Mouse (Mus musculus) CH12.LX (cell line): Measurements from ENCODE around the gene Epb41l2. TPM values are rescaled to one million over a fixed set of nuclear protein-coding genes. Genes with fewer than 3 reads are reported as not detected.

Source experiments
- DNase-seq: peaks from one replicate; pipeline ENCODE4 v3.0.0-alpha.2; 2013; ENCODE audit errors: extremely low read depth
- H3K27ac ChIP-seq: 2 replicates; pipeline ENCODE4 v1.5.1; 2012; ENCODE audit warnings: low read depth, mild to moderate bottlenecking, control low read depth, moderate library complexity; ENCODE audit not compliant: insufficient read depth
- H3K27me3 ChIP-seq: replicated peaks from 2 replicates; pipeline ENCODE3; 2012; ENCODE audit warnings: inconsistent platforms
- H3K36me3 ChIP-seq, 2 experiments: replicated peaks in 1 of 2; 2 replicates each; pipeline versions ENCODE3 to v1.6.1; 2012; ENCODE audit warnings: inconsistent platforms in 1 of 2, low read length in 1 of 2, mild to moderate bottlenecking in 1 of 2, mixed read lengths in 1 of 2, moderate library complexity in 1 of 2; ENCODE audit not compliant: control insufficient read depth in 1 of 2, insufficient read depth in 1 of 2
- H3K4me1 ChIP-seq, 2 experiments: 2 replicates each; pipeline ENCODE4 v1.6.1; 2012; ENCODE audit warnings: inconsistent platforms in 1 of 2, moderate library complexity in 1 of 2; ENCODE audit not compliant: insufficient read depth in 2 of 2, control insufficient read depth in 1 of 2
- H3K4me2 ChIP-seq: 2 replicates; pipeline ENCODE4 v1.6.1; 2012; ENCODE audit warnings: low read depth, mild to moderate bottlenecking, control low read depth; ENCODE audit not compliant: poor library complexity, insufficient read depth, severe bottlenecking
- H3K4me3 ChIP-seq, 3 experiments: fragments of 150-350 bp in 1 of 3; sonication (generic) in 1 of 3; replicated peaks in 1 of 3; 2 replicates each; pipeline versions ENCODE3 to v1.5.1; 2011 to 2012; ENCODE audit warnings: low read depth in 2 of 3, low read length in 2 of 3, mild to moderate bottlenecking in 2 of 3, moderate library complexity in 2 of 3, control low read depth in 1 of 3, improper control_type of control experiment in 1 of 3, inconsistent platforms in 1 of 3, mixed read lengths in 1 of 3; ENCODE audit not compliant: poor library complexity in 1 of 3
- H3K79me2 ChIP-seq: replicated peaks from 2 replicates; pipeline ENCODE4 v1.6.1; 2012; ENCODE audit warnings: mild to moderate bottlenecking, moderate library complexity; ENCODE audit not compliant: control insufficient read depth, poor library complexity, insufficient read depth, severe bottlenecking; ENCODE audit errors: extremely low read depth
- H3K9ac ChIP-seq: 2 replicates; pipeline ENCODE4 v1.6.1; 2012; ENCODE audit warnings: low read depth, mild to moderate bottlenecking, control low read depth, moderate library complexity; ENCODE audit not compliant: insufficient read depth
- H3K9me3 ChIP-seq: replicated peaks from 2 replicates; pipeline ENCODE3; 2012; ENCODE audit warnings: low read length, inconsistent platforms, mixed read lengths
- BHLHE40 ChIP-seq: IDR thresholded peaks from 2 replicates; pipeline ENCODE4 v1.6.1; 2011; ENCODE audit warnings: mild to moderate bottlenecking, low read depth, low read length, improper control_type of control experiment
- CHD1 ChIP-seq: IDR thresholded peaks from 2 replicates; pipeline ENCODE4 v1.6.1; 2012; ENCODE audit warnings: low read depth, low read length, improper control_type of control experiment, inconsistent platforms
- E2F4 ChIP-seq: IDR thresholded peaks from 2 replicates; pipeline ENCODE4 v1.6.1; 2011; ENCODE audit warnings: low read depth, low read length, improper control_type of control experiment; ENCODE audit not compliant: insufficient replicate concordance
- EP300 ChIP-seq: IDR thresholded peaks from 2 replicates; pipeline ENCODE4 v1.6.1; 2011; ENCODE audit warnings: low read length, improper control_type of control experiment
- ETS1 ChIP-seq: conservative IDR thresholded peaks from 2 replicates; pipeline ENCODE4 v1.6.1; 2012; ENCODE audit warnings: low read depth, mild to moderate bottlenecking, inconsistent platforms, low read length, improper control_type of control experiment, moderate library complexity
- GABPA ChIP-seq: IDR thresholded peaks from 2 replicates; pipeline ENCODE4 v1.6.1; 2012; ENCODE audit warnings: low read depth, low read length, improper control_type of control experiment, inconsistent platforms; ENCODE audit not compliant: insufficient replicate concordance
- HCFC1 ChIP-seq: IDR thresholded peaks from 2 replicates; pipeline ENCODE4 v1.6.1; 2012; ENCODE audit warnings: low read depth, mild to moderate bottlenecking, inconsistent platforms, low read length, improper control_type of control experiment
- JUN ChIP-seq: IDR thresholded peaks from 2 replicates; pipeline ENCODE4 v1.6.1; 2011; ENCODE audit warnings: low read depth, mild to moderate bottlenecking, low read length, improper control_type of control experiment, moderate library complexity; ENCODE audit not compliant: insufficient read depth
- JUND ChIP-seq: conservative IDR thresholded peaks from 2 replicates; pipeline ENCODE4 v1.6.1; 2011; ENCODE audit warnings: low read depth, low read length, improper control_type of control experiment
- KAT2A ChIP-seq: IDR thresholded peaks from 2 replicates; pipeline ENCODE4 v1.6.1; 2012; ENCODE audit warnings: low read length, improper control_type of control experiment, inconsistent platforms; ENCODE audit not compliant: insufficient replicate concordance
- MAFK ChIP-seq: IDR thresholded peaks from 2 replicates; pipeline ENCODE4 v1.6.1; 2011; ENCODE audit warnings: low read length, improper control_type of control experiment; ENCODE audit not compliant: insufficient replicate concordance
- MAX ChIP-seq: IDR thresholded peaks from 2 replicates; pipeline ENCODE4 v1.6.1; 2011; ENCODE audit warnings: low read length, improper control_type of control experiment
- MAZ ChIP-seq: IDR thresholded peaks from 2 replicates; pipeline ENCODE4 v1.6.1; 2012; ENCODE audit warnings: low read depth, mild to moderate bottlenecking, inconsistent platforms, low read length, improper control_type of control experiment, moderate library complexity
- MEF2A ChIP-seq: IDR thresholded peaks from 2 replicates; pipeline ENCODE4 v1.6.1; 2014; ENCODE audit warnings: low read depth, mild to moderate bottlenecking, inconsistent platforms, low read length, improper control_type of control experiment, borderline replicate concordance
- NELFE ChIP-seq: IDR thresholded peaks from 2 replicates; pipeline ENCODE4 v1.6.1; 2011; ENCODE audit warnings: low read depth, low read length, improper control_type of control experiment
- NRF1 ChIP-seq: IDR thresholded peaks from 2 replicates; pipeline ENCODE4 v1.6.1; 2014; ENCODE audit warnings: low read depth, mild to moderate bottlenecking, inconsistent platforms, low read length, improper control_type of control experiment, moderate library complexity
- POLR2A ChIP-seq: IDR thresholded peaks from 2 replicates; pipeline ENCODE4 v1.6.1; 2011; ENCODE audit warnings: low read depth, mild to moderate bottlenecking, improper control_type of control experiment, low read length
- RAD21 ChIP-seq: IDR thresholded peaks from 2 replicates; pipeline ENCODE4 v1.6.1; 2011; ENCODE audit warnings: low read depth, mild to moderate bottlenecking, low read length, improper control_type of control experiment, moderate library complexity
- RCOR1 ChIP-seq: conservative IDR thresholded peaks from 2 replicates; pipeline ENCODE4 v1.6.1; 2012; ENCODE audit warnings: low read depth, mild to moderate bottlenecking, inconsistent platforms, low read length, improper control_type of control experiment
- SMC3 ChIP-seq: IDR thresholded peaks from 2 replicates; pipeline ENCODE4 v1.6.1; 2011; ENCODE audit warnings: low read depth, low read length, improper control_type of control experiment
- UBTF ChIP-seq: IDR thresholded peaks from 2 replicates; pipeline ENCODE4 v1.6.1; 2012; ENCODE audit warnings: low read depth, mild to moderate bottlenecking, inconsistent platforms, low read length, improper control_type of control experiment, moderate library complexity
- USF1 ChIP-seq: IDR thresholded peaks from 2 replicates; pipeline ENCODE4 v1.6.1; 2014; ENCODE audit warnings: low read depth, mild to moderate bottlenecking, inconsistent platforms, low read length, improper control_type of control experiment
- USF2 ChIP-seq: conservative IDR thresholded peaks from 2 replicates; pipeline ENCODE4 v1.6.1; 2011; ENCODE audit warnings: low read depth, low read length, improper control_type of control experiment
- ZC3H11A ChIP-seq: IDR thresholded peaks from 2 replicates; pipeline ENCODE4 v1.6.1; 2012; ENCODE audit warnings: low read depth, mild to moderate bottlenecking, inconsistent platforms, low read length, improper control_type of control experiment
- ZKSCAN1 ChIP-seq: IDR thresholded peaks from 2 replicates; pipeline ENCODE4 v1.6.1; 2012; ENCODE audit warnings: low read depth, inconsistent platforms, low read length, improper control_type of control experiment, borderline replicate concordance
- ZMIZ1 ChIP-seq: IDR thresholded peaks from 2 replicates; pipeline ENCODE4 v1.6.1; 2012; ENCODE audit warnings: low read depth, mild to moderate bottlenecking, inconsistent platforms, low read length, improper control_type of control experiment
- dilution Hi-C: fragments of 300-500 bp; cut with MboI; formaldehyde crosslinking; loops from 2 replicates; pipeline ENCODE4 v1.14.3; 2020; ENCODE audit warnings: low sequenced_read_pairs; ENCODE audit not compliant: extremely low pct_unique_long_range_greater_than_20kb, extremely low pct_ligation_motif_present
- in situ Hi-C: fragments of 300-500 bp; cut with MboI; formaldehyde crosslinking; loops from 3 replicates; pipeline ENCODE4 v1.14.3; 2019; ENCODE audit warnings: low sequenced_read_pairs, low pct_ligation_motif_present, low pct_unique_long_range_greater_than_20kb, mixed read lengths
- polyA plus RNA-seq: library from polyadenylated mRNA; unstranded; fragments of >175 nt; gene quantifications from 2 replicates; pipeline ENCODE4 v1.2.1, GENCODE M21; 2012; ENCODE audit warnings: low read depth; ENCODE audit not compliant: insufficient read length
- total RNA-seq, 2 experiments: library from RNA; depleted of rRNA; stranded (reverse); fragments of 300-350 nt in 1 of 2; fragments of >200 nt in 1 of 2; gene quantifications; 2 replicates each; pipeline ENCODE4 v1.2.3; 2012 to 2014

Gene Epb41l2
- total and polyA plus RNA-seq, 3 experiments: 24.3 to 71.2 (median 28.4) TPM

- H3K9me3 ChIP-seq: no peaks in the 10 kb centered on the region
- H3K36me3 ChIP-seq: peaks cover 0 to 25% of the 10 kb centered on the region in 2 experiments
- TF ChIP-seq RAD21 (no peak), ZMIZ1 (no peak), POLR2A (no peak), CHD1 (no peak), USF1 (no peak), MAX (no peak), GABPA (no peak), E2F4 (no peak), MAFK (no peak), ZKSCAN1 (no peak), RCOR1 (no peak), SMC3 (no peak), ETS1 (no peak), HCFC1 (no peak), NELFE (no peak), MAZ (no peak)
- H3K4me3 ChIP-seq: no peak overlapping the region
- no peak for DNase-seq
- in situ Hi-C loops: no loop called here
- dilution Hi-C loops: no loop called here
- H3K27ac ChIP-seq: no peak overlapping the region
- H3K27me3 ChIP-seq: no peaks in the 10 kb centered on the region
- no peak overlapping the region for H3K9ac ChIP-seq
- H3K79me2 ChIP-seq: no peaks in the 10 kb centered on the region
- no peak overlapping the region for H3K4me2 ChIP-seq
- peaks cover 0 to 39% of the 10 kb centered on the region in 2 experiments; a peak in 2 of 4 replicates for H3K4me1 ChIP-seq
These were observed 103.1 kb downstream of the Epb41l2 start for GRCm38 (mm10) chr10:25462669-25463068.

- dilution Hi-C loops: no loop called here
These were observed 106.9 kb downstream of the Epb41l2 start for GRCm38 (mm10) chr10:25466493-25466892.

More at GRCm38 (mm10) chr10:25466493-25466892, 106.9 kb downstream of the Epb41l2 start:
- no peak for DNase-seq
- TF ChIP-seq MEF2A (no peak), USF2 (no peak), JUN (no peak), JUND (no peak), NRF1 (no peak), MAX (no peak), ZKSCAN1 (no peak), HCFC1 (no peak), KAT2A (no peak), ZC3H11A (no peak), EP300 (no peak), CHD1 (no peak), MAZ (no peak), NELFE (no peak), RAD21 (no peak), MAFK (no peak), BHLHE40 (no peak), ZMIZ1 (no peak), UBTF (no peak)
- TF ChIP-seq, all 38 proteins: peak for 0
- Histone ChIP-seq H3K9me3 (no peaks in the 10 kb centered on the region), H3K27ac (no peak overlapping the region), H3K4me1 (peaks cover 0 to 34% of the 10 kb centered on the region in 2 experiments; a peak in 2 of 4 replicates), H3K9ac (no peak overlapping the region), H3K36me3 (peaks cover 0 to 48% of the 10 kb centered on the region in 2 experiments), H3K4me2 (no peak overlapping the region), H3K27me3 (no peaks in the 10 kb centered on the region), H3K4me3 (no peak overlapping the region), H3K79me2 (no peaks in the 10 kb centered on the region)
- in situ Hi-C loops: no loop called here
